ENCODE assay signal across 8 mouse cellular contexts in the genomic region with DNA sequence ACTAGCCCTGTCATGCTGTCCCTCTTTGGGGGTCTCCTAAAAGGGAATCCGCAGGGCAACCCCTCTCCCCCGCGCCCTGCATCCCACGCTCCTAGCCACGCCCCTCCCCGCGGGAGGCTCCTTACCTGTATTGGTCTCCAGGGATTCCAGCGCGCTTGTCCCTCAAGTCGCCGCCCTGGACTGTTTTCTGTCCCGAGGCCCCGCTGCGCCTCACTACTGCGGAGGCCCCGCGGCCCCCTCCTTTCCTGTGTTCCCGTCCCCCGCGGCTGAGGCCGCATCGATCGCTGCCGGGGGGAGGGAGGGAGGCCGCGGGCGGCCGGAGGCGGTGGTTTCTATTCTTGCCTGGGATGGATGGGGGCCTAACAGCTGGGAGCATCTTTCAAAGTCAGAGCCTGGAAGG. TPM values are rescaled to one million over a fixed set of nuclear protein-coding genes. Genes with fewer than 3 reads are reported as not detected.
A peak's percentile ranks its signal among the peaks of the same experiment; 100 is the strongest.
DNase-seq lines count a peak whose midpoint lies in the region; ATAC-seq lines count a peak whose summit lies in the region.

A gene (minus strand): TSS at position 212 of the 400 bp plus-strand sequence.

- DNase-seq in liver, embryonic 11.5 days (ENCODE audit: low spot score), result no peak
- DNase-seq in liver, result no peak
- no peak for DNase-seq in left cerebral cortex, postnatal 14 days (ENCODE audit: low spot score in 2 of 2)
- no peak for DNase-seq in ovary, postnatal 10 days (ENCODE audit: low spot score)
- DNase-seq in gastrocnemius, adult 8-10 months (ENCODE audit: low spot score in 2 of 2), result no peak

- 2% methylated on average over 26 of the region's 29 CpGs for WGBS in liver, embryonic 11.5 days
- 2% methylated on average over 23 of the region's 29 CpGs for WGBS in forebrain, embryonic 12.5 days
- WGBS in neural tube, embryonic 15.5 days, result under 1% methylated on average over 29 of the region's 29 CpGs

- peak within 1 kb of the TSS; percentile 14; the same call in 1 of the 2 replicates for H3K4me3 ChIP-seq in liver, embryonic 11.5 days (ENCODE audit: low read depth, low read length)
- H3K4me3 ChIP-seq in forebrain, embryonic 12.5 days (replicated peaks), result peak within 1 kb of the TSS; percentile 35
- H3K4me3 ChIP-seq in neural tube, embryonic 15.5 days (replicated peaks), result peak within 1 kb of the TSS; percentile 34

- no peaks in the 10 kb centered on the region for H3K36me3 ChIP-seq in liver, embryonic 11.5 days (ENCODE audit: control insufficient read depth, insufficient read depth, low read length)
- no peaks in the 10 kb centered on the region for H3K36me3 ChIP-seq in forebrain, embryonic 12.5 days (replicated peaks)
- H3K36me3 ChIP-seq in neural tube, embryonic 15.5 days, result no peaks in the 10 kb centered on the region

- no peak for ATAC-seq in liver, embryonic 11.5 days (replicated peaks; ENCODE audit: low FRiP score)
- no peak for ATAC-seq in forebrain, embryonic 12.5 days (ENCODE audit: low FRiP score)
- no peak for ATAC-seq in neural tube, embryonic 15.5 days (ENCODE audit: low FRiP score)
- no peak for ATAC-seq in megakaryocyte-erythroid progenitor cell, adult 5-6 weeks (replicated peaks; ENCODE audit: low FRiP score, low TSS enrichment, poor library complexity, severe bottlenecking)

- H3K4me1 ChIP-seq in liver, embryonic 11.5 days (replicated peaks; ENCODE audit: control insufficient read depth, insufficient read depth, low read length), result peaks cover 3% of the 10 kb centered on the region; the same call in 1 of the 2 replicates
- H3K4me1 ChIP-seq in forebrain, embryonic 12.5 days, result peaks cover 29% of the 10 kb centered on the region
- H3K4me1 ChIP-seq in neural tube, embryonic 15.5 days, result peaks cover 34% of the 10 kb centered on the region

- no peaks in the 10 kb centered on the region for H3K9me3 ChIP-seq in liver, embryonic 11.5 days (ENCODE audit: control insufficient read depth, low read length)
- H3K9me3 ChIP-seq in forebrain, embryonic 12.5 days, result 0 out of 2 replicates have a peak, but pooled peaks cover 2% of the 10 kb centered on the region
- H3K9me3 ChIP-seq in neural tube, embryonic 15.5 days (replicated peaks), result no peaks in the 10 kb centered on the region

- no peak within 1 kb of the TSS for H3K9ac ChIP-seq in liver, embryonic 11.5 days (ENCODE audit: low read depth, low read length)
- peak within 1 kb of the TSS; percentile 34; the same call in 1 of the 2 replicates for H3K9ac ChIP-seq in forebrain, embryonic 12.5 days
- peak within 1 kb of the TSS; percentile 36 for H3K9ac ChIP-seq in neural tube, embryonic 15.5 days (replicated peaks)

- peaks cover 67% of the 10 kb centered on the region for H3K27me3 ChIP-seq in liver, embryonic 11.5 days (replicated peaks; ENCODE audit: control insufficient read depth, insufficient read depth, low read length)
- H3K27me3 ChIP-seq in forebrain, embryonic 12.5 days, result peaks cover 84% of the 10 kb centered on the region
- H3K27me3 ChIP-seq in neural tube, embryonic 15.5 days (replicated peaks), result peaks cover 64% of the 10 kb centered on the region

- H3K4me2 ChIP-seq in liver, embryonic 11.5 days, result peak within 1 kb of the TSS; percentile 55
- H3K4me2 ChIP-seq in forebrain, embryonic 12.5 days, result peak within 1 kb of the TSS; percentile 59
- peak within 1 kb of the TSS; percentile 63 for H3K4me2 ChIP-seq in neural tube, embryonic 15.5 days

- intact Hi-C loops in left cerebral cortex, postnatal 14 days (cut with DNase I), result loop anchor here (5.0 kb wide), 1 partner anchor 34 kb away; no protein-coding TSS in a partner anchor

- no peak within 1 kb of the TSS for H3K27ac ChIP-seq in liver, embryonic 11.5 days (ENCODE audit: low read depth, low read length)
- no peak within 1 kb of the TSS for H3K27ac ChIP-seq in forebrain, embryonic 12.5 days
- H3K27ac ChIP-seq in neural tube, embryonic 15.5 days (replicated peaks), result no peak within 1 kb of the TSS

RNA-seq across cellular contexts. Expression of the gene that starts here (rescaled TPM):
- 0.06 TPM in 1 of 2 replicates, not detected in the other for polyA plus RNA-seq in liver, embryonic 11.5 days (2014; fragmentation: Nextera tagmentation; extraction: Ambion mirVana)
- polyA plus RNA-seq in forebrain, embryonic 12.5 days (2016; fragmentation: Nextera tagmentation; extraction: Ambion mirVana), result 0.12 and 0.18 TPM in 2 replicates
- total RNA-seq in left cerebral cortex, postnatal 14 days (2021), result 10 to 100 TPM; 10.9 to 11.2 TPM
- 1.8 and 2.4 TPM in 2 replicates for polyA plus RNA-seq in neural tube, embryonic 15.5 days (2015; fragmentation: Nextera tagmentation; extraction: Ambion mirVana)
- total RNA-seq in gastrocnemius, adult 8-10 months (2022), result 1 to 10 TPM in 3 of 4 experiments, under 1 TPM in 1; 0.54 to 1.8 (median 1.4) TPM
- 0.26 and 0.40 TPM in 2 replicates for total RNA-seq in megakaryocyte-erythroid progenitor cell, adult 5-6 weeks (2014; fragmentation: Nextera tagmentation)
- total RNA-seq in megakaryocyte-erythroid progenitor cell, adult 5-6 weeks (2017), result 0.88 and 2.2 TPM in 2 replicates
